Mouse (Mus musculus): ENCODE measurements around the gene Sugp2.

GRCm38 (mm10) chr8:70313399-70313798, 79.4 kb downstream of the Sugp2 start:
- no peak for TF ChIP-seq GATA1 (IDR thresholded peaks at IDR 0.05; ENCODE audit: borderline replicate concordance, low read length)
- TF ChIP-seq FLI1 (IDR thresholded peaks at IDR 0.05; ENCODE audit: low read length), result no peak
